ENCODE assay signal across 16 mouse cellular contexts in genomic region chr11:19254183-19254582, GRCm38 (mm10).
"Had no signal": no experiment of that assay in that cellular context is flagged by ENCODE, and none has a peak within 500 bp of the region (broad histone marks: within the 10 kb centered on the region; RNA-seq: fewer than 3 reads in every experiment).

No protein-coding gene starts in this region.

- ATAC-seq: liver, postnatal 0 days; midbrain, embryonic 13.5 days; midbrain, embryonic 15.5 days had no signal

- H3K27ac ChIP-seq: lung, embryonic 15.5 days; macrophage; midbrain, embryonic 13.5 days; midbrain, embryonic 15.5 days; neural tube, embryonic 12.5 days; stomach, embryonic 15.5 days; stomach, postnatal 0 days had no signal

- H3K4me3 ChIP-seq: lung, embryonic 15.5 days; megakaryocyte, embryonic 14.5 days; midbrain, embryonic 13.5 days; midbrain, embryonic 15.5 days; neural tube, embryonic 12.5 days; stomach, embryonic 15.5 days had no signal

- H3K27me3 ChIP-seq: lung, embryonic 15.5 days; megakaryocyte, embryonic 14.5 days; midbrain, embryonic 13.5 days; midbrain, embryonic 15.5 days; neural tube, embryonic 12.5 days; stomach, embryonic 15.5 days had no signal

- H3K36me3 ChIP-seq: lung, embryonic 15.5 days; midbrain, embryonic 13.5 days; midbrain, embryonic 15.5 days; neural tube, embryonic 12.5 days; stomach, embryonic 15.5 days had no signal

- H3K9ac ChIP-seq: liver, postnatal 0 days; lung, embryonic 15.5 days; midbrain, embryonic 13.5 days; midbrain, embryonic 15.5 days; neural tube, embryonic 12.5 days; stomach, embryonic 15.5 days had no signal

- H3K4me1 ChIP-seq: megakaryocyte, embryonic 14.5 days; midbrain, embryonic 13.5 days; midbrain, embryonic 15.5 days; neural tube, embryonic 12.5 days; stomach, embryonic 15.5 days had no signal

- DNase-seq: liver, postnatal 0 days; lung, postnatal 14 days; lung, postnatal 36 days; right cerebral cortex, postnatal 14 days; thymus, adult 2 months; thymus, postnatal 25 days; thymus, postnatal 4 days had no signal

- H3K4me2 ChIP-seq: lung, embryonic 15.5 days; midbrain, embryonic 11.5 days; midbrain, embryonic 13.5 days; midbrain, embryonic 15.5 days; neural tube, embryonic 12.5 days; stomach, embryonic 15.5 days had no signal

- H3K9me3 ChIP-seq: lung, embryonic 15.5 days; midbrain, embryonic 13.5 days; midbrain, embryonic 15.5 days; neural tube, embryonic 12.5 days; stomach, embryonic 15.5 days had no signal
